In genomic region chr13:103344006-103344720, GRCm38 (mm10) we compare ENCODE assay signal across 23 mouse cellular contexts. TPM values are rescaled to one million over a fixed set of nuclear protein-coding genes. Genes with fewer than 3 reads are reported as not detected.
DNase-seq lines count a peak whose midpoint lies in the region; ATAC-seq lines count a peak whose summit lies in the region.
"Had no signal": no experiment of that assay in that cellular context is flagged by ENCODE, and none has a peak within 500 bp of the region (broad histone marks: within the 10 kb centered on the region; RNA-seq: fewer than 3 reads in every experiment).

No protein-coding gene starts in this region.

- no peaks in the 10 kb centered on the region for H3K27me3 ChIP-seq in liver, embryonic 12.5 days (replicated peaks)
- H3K27me3 ChIP-seq: forebrain, embryonic 13.5 days; heart, embryonic 13.5 days; hindbrain, embryonic 12.5 days; hindbrain, embryonic 15.5 days had no signal

- intact Hi-C loops in heart, postnatal 25 days (cut with DNase I), result no loop called here

- no peaks in the 10 kb centered on the region for H3K36me3 ChIP-seq in liver, embryonic 12.5 days
- H3K36me3 ChIP-seq: forebrain, embryonic 10.5 days; heart, embryonic 10.5 days; heart, embryonic 13.5 days; hindbrain, embryonic 12.5 days; hindbrain, embryonic 15.5 days had no signal

- H3K27ac ChIP-seq in liver, embryonic 12.5 days, result no peak overlapping the region
- H3K27ac ChIP-seq: forebrain, embryonic 10.5 days; forebrain, embryonic 13.5 days; heart, adult 2 months; heart, embryonic 10.5 days; heart, embryonic 13.5 days; hindbrain, embryonic 12.5 days; hindbrain, embryonic 15.5 days had no signal

- WGBS in liver, embryonic 12.5 days (ENCODE audit: insufficient replicate concordance), result 70% methylated on average over 8 of the region's 8 CpGs

- no peak for ATAC-seq in liver, embryonic 12.5 days
- ATAC-seq: activated CD4-positive, CD25-positive, alpha-beta regulatory T cell, adult 4 months; CD4-positive, CD25-positive, alpha-beta regulatory T cell, adult 4 months; forebrain, embryonic 13.5 days; forebrain, embryonic 16.5 days had no signal

- H3K4me2 ChIP-seq in liver, embryonic 12.5 days, result no peak overlapping the region
- H3K4me2 ChIP-seq: forebrain, embryonic 13.5 days; heart, embryonic 13.5 days; hindbrain, embryonic 12.5 days; hindbrain, embryonic 15.5 days had no signal

- H3K4me1 ChIP-seq in liver, embryonic 12.5 days, result no peaks in the 10 kb centered on the region
- H3K4me1 ChIP-seq: forebrain, embryonic 10.5 days; forebrain, embryonic 13.5 days; heart, embryonic 10.5 days; heart, embryonic 13.5 days; hindbrain, embryonic 12.5 days; hindbrain, embryonic 15.5 days had no signal

- no peak overlapping the region for H3K4me3 ChIP-seq in liver, embryonic 12.5 days
- H3K4me3 ChIP-seq: forebrain, embryonic 10.5 days; forebrain, embryonic 13.5 days; heart, adult 2 months; heart, embryonic 10.5 days; heart, embryonic 13.5 days; hindbrain, embryonic 12.5 days; hindbrain, embryonic 15.5 days had no signal

- H3K9ac ChIP-seq in liver, embryonic 12.5 days, result no peak overlapping the region
- H3K9ac ChIP-seq: forebrain, embryonic 13.5 days; heart, embryonic 13.5 days; hindbrain, embryonic 12.5 days; hindbrain, embryonic 15.5 days had no signal

- H3K9me3 ChIP-seq in liver, embryonic 12.5 days (replicated peaks), result no peaks in the 10 kb centered on the region
- H3K9me3 ChIP-seq: forebrain, embryonic 13.5 days; heart, embryonic 10.5 days; heart, embryonic 13.5 days; hindbrain, embryonic 12.5 days; hindbrain, embryonic 15.5 days had no signal

- DNase-seq in heart, adult 11 months, result peak; percentile 69
- DNase-seq in heart, postnatal 25 days (ENCODE audit: low spot score), result no peak
- DNase-seq in right cerebral cortex, postnatal 25 days, result peak; percentile 23
- no peak for DNase-seq in right cerebral cortex, postnatal 10 days (ENCODE audit: low spot score in 2 of 2)
- DNase-seq in NIH3T3 (ENCODE audit: low read depth), result peak; percentile 61
- no peak for DNase-seq in kidney, postnatal 25 days
- DNase-seq: adrenal gland, adult 8-10 months; adrenal gland, postnatal 25 days; cerebellum, adult 18-20 months; cerebellum, adult 9-10 months; gastrocnemius, postnatal 25 days; heart, adult 2 months; heart, postnatal 14 days had no signal

RNA-seq across cellular contexts. Expression of gene Mast4, which starts 9.9 kb away (rescaled TPM):
- total RNA-seq in heart, postnatal 25 days (2021), result 10 to 100 TPM; 34.5 to 36.8 TPM
- 4.7 and 6.5 TPM in 2 replicates for polyA plus RNA-seq in liver, embryonic 12.5 days (2016; fragmentation: Nextera tagmentation; extraction: Ambion mirVana)

Comparison
In these comparisons a context has a peak if more than half of its experiments do, and no peak if none do; other contexts are left out.
1. DNase-seq: peak in heart, adult 11 months (single experiment), right cerebral cortex, postnatal 25 days (single experiment) and NIH3T3 (single experiment); none in heart, postnatal 25 days (single experiment), right cerebral cortex, postnatal 10 days (0 of 2) and kidney, postnatal 25 days (0 of 2).